8 mouse cellular contexts compared by ENCODE assay signal in genomic region chr19:46056388-46056946, GRCm38 (mm10). TPM values are rescaled to one million over a fixed set of nuclear protein-coding genes. Genes with fewer than 3 reads are reported as not detected.
DNase-seq lines count a peak whose midpoint lies in the region; ATAC-seq lines count a peak whose summit lies in the region.

No protein-coding gene starts in this region.

- H3K4me3 ChIP-seq in heart, embryonic 14.5 days (ENCODE audit: control insufficient read depth in 1 of 2, insufficient read depth in 1 of 2, low read depth in 1 of 2, low read length in 2 of 2), result peak overlapping the region; percentile 77 to 91
- peak overlapping the region; percentile 94 for H3K4me3 ChIP-seq in liver, embryonic 13.5 days (replicated peaks)
- peak overlapping the region; percentile 68 for H3K4me3 ChIP-seq in stomach, embryonic 16.5 days (replicated peaks; ENCODE audit: low read length)

- H3K36me3 ChIP-seq in heart, embryonic 14.5 days (ENCODE audit: control insufficient read depth, insufficient read depth, low read length), result peaks cover 5% of the 10 kb centered on the region
- H3K36me3 ChIP-seq in liver, embryonic 13.5 days, result peaks cover 11% of the 10 kb centered on the region
- H3K36me3 ChIP-seq in stomach, embryonic 16.5 days (ENCODE audit: control insufficient read depth, insufficient read depth, low read length), result no peaks in the 10 kb centered on the region

- no peaks in the 10 kb centered on the region for H3K9me3 ChIP-seq in heart, embryonic 14.5 days (ENCODE audit: control insufficient read depth, low read length)
- H3K9me3 ChIP-seq in liver, embryonic 13.5 days (replicated peaks), result 0 out of 2 replicates have a peak, but pooled peaks cover 4% of the 10 kb centered on the region
- no peaks in the 10 kb centered on the region for H3K9me3 ChIP-seq in stomach, embryonic 16.5 days (replicated peaks; ENCODE audit: control insufficient read depth, low read length)

- peaks cover 2 to 12% of the 10 kb centered on the region in 2 experiments; a peak in 3 of 4 replicates for H3K4me1 ChIP-seq in heart, embryonic 14.5 days (ENCODE audit: control insufficient read depth in 2 of 2, insufficient read depth in 2 of 2, low read length in 2 of 2)
- peaks cover 54% of the 10 kb centered on the region for H3K4me1 ChIP-seq in liver, embryonic 13.5 days (replicated peaks)
- peaks cover 21% of the 10 kb centered on the region for H3K4me1 ChIP-seq in stomach, embryonic 16.5 days (ENCODE audit: control insufficient read depth, insufficient read depth, low read length)

- peak; percentile 91 for DNase-seq in c-Kit-negative CD71-positive TER-119-positive erythroid progenitor cells, embryonic 14.5 days (ENCODE audit: low read depth, low spot score)
- DNase-seq in fibroblast of lung, adult 2 months (ENCODE audit: low read depth), result peak; percentile 96
- DNase-seq in kidney, postnatal 14 days, result peak; percentile 96
- peak; percentile 91 for DNase-seq in liver, embryonic 13.5 days
- peak; percentile 92 for DNase-seq in neural tube, embryonic 10.5 days (ENCODE audit: extremely low spot score, low spot score)

- peak; percentile 95 for ATAC-seq in CD4-positive, CD25-positive, alpha-beta regulatory T cell, adult 4 months
- ATAC-seq in heart, embryonic 14.5 days (ENCODE audit: insufficient number of reproducible peaks, insufficient read depth, low FRiP score, low read depth), result peak; percentile 90
- peak; percentile 92 for ATAC-seq in liver, embryonic 13.5 days (ENCODE audit: low read depth)
- ATAC-seq in stomach, embryonic 16.5 days (ENCODE audit: insufficient read depth, low FRiP score), result peak; percentile 95

- H3K27ac ChIP-seq in heart, embryonic 14.5 days (replicated peaks in 1 of 2; ENCODE audit: control insufficient read depth in 1 of 2, insufficient read depth in 1 of 2, low read depth in 2 of 2, low read length in 2 of 2), result peak overlapping the region; percentile 91 to 97
- H3K27ac ChIP-seq in liver, embryonic 13.5 days, result peak overlapping the region; percentile 94
- peak overlapping the region; percentile 94 for H3K27ac ChIP-seq in stomach, embryonic 16.5 days (ENCODE audit: low read length)

- under 1% methylated on average over 52 of the region's 52 CpGs for WGBS in heart, embryonic 14.5 days
- WGBS in liver, embryonic 13.5 days (ENCODE audit: insufficient replicate concordance), result under 1% methylated on average over 52 of the region's 52 CpGs
- WGBS in stomach, embryonic 16.5 days, result under 1% methylated on average over 50 of the region's 52 CpGs

- peak overlapping the region; percentile 84 for H3K4me2 ChIP-seq in heart, embryonic 14.5 days (ENCODE audit: low read length)
- H3K4me2 ChIP-seq in liver, embryonic 13.5 days, result peak overlapping the region; percentile 98
- peak overlapping the region; percentile 56 for H3K4me2 ChIP-seq in stomach, embryonic 16.5 days (ENCODE audit: low read depth, low read length)

- peak overlapping the region; percentile 88 for H3K9ac ChIP-seq in heart, embryonic 14.5 days (ENCODE audit: low read length)
- H3K9ac ChIP-seq in liver, embryonic 13.5 days, result peak overlapping the region; percentile 95
- peak overlapping the region; percentile 88 for H3K9ac ChIP-seq in stomach, embryonic 16.5 days (ENCODE audit: low read length)

- H3K27me3 ChIP-seq in heart, embryonic 14.5 days (ENCODE audit: control insufficient read depth, insufficient read depth, low read length), result no peaks in the 10 kb centered on the region
- H3K27me3 ChIP-seq in liver, embryonic 13.5 days, result no peaks in the 10 kb centered on the region
- H3K27me3 ChIP-seq in stomach, embryonic 16.5 days (ENCODE audit: control insufficient read depth, insufficient read depth, low read length), result no peaks in the 10 kb centered on the region

RNA-seq across cellular contexts. Expression of gene Ldb1, which starts 11.5 kb away (rescaled TPM):
- 10 to 100 TPM; 43.6 to 47.2 TPM for polyA plus RNA-seq in CD4-positive, CD25-positive, alpha-beta regulatory T cell, adult 4 months (2017; shearing (Covaris generic))
- 58.8 and 66.5 TPM in 2 replicates for polyA plus RNA-seq in heart, embryonic 14.5 days (2014; fragmentation: Nextera tagmentation; extraction: Ambion mirVana)
- 31.9 and 34.9 TPM in 2 replicates for polyA plus RNA-seq in liver, embryonic 13.5 days (2015; fragmentation: Nextera tagmentation; extraction: Ambion mirVana)
- 37.4 and 41.4 TPM in 2 replicates for polyA plus RNA-seq in stomach, embryonic 16.5 days (2015; fragmentation: Nextera tagmentation; extraction: Ambion mirVana)

RNA-seq across cellular contexts. Expression of gene Pprc1, which starts 11.8 kb away (rescaled TPM):
- polyA plus RNA-seq in CD4-positive, CD25-positive, alpha-beta regulatory T cell, adult 4 months (2017; shearing (Covaris generic)), result 10 to 100 TPM; 20.3 to 20.4 TPM
- 24.6 and 26.4 TPM in 2 replicates for polyA plus RNA-seq in heart, embryonic 14.5 days (2014; fragmentation: Nextera tagmentation; extraction: Ambion mirVana)
- 19.5 and 23.8 TPM in 2 replicates for polyA plus RNA-seq in liver, embryonic 13.5 days (2015; fragmentation: Nextera tagmentation; extraction: Ambion mirVana)
- 26.2 and 30.3 TPM in 2 replicates for polyA plus RNA-seq in stomach, embryonic 16.5 days (2015; fragmentation: Nextera tagmentation; extraction: Ambion mirVana)

RNA-seq across cellular contexts. Expression of gene Nolc1, which starts 19.2 kb away (rescaled TPM):
- polyA plus RNA-seq in CD4-positive, CD25-positive, alpha-beta regulatory T cell, adult 4 months (2017; shearing (Covaris generic)), result 10 to 100 TPM; 67.5 to 86.6 TPM
- polyA plus RNA-seq in heart, embryonic 14.5 days (2014; fragmentation: Nextera tagmentation; extraction: Ambion mirVana), result 36.5 and 37.1 TPM in 2 replicates
- 105 and 118 TPM in 2 replicates for polyA plus RNA-seq in liver, embryonic 13.5 days (2015; fragmentation: Nextera tagmentation; extraction: Ambion mirVana)
- 72.7 and 79.8 TPM in 2 replicates for polyA plus RNA-seq in stomach, embryonic 16.5 days (2015; fragmentation: Nextera tagmentation; extraction: Ambion mirVana)

RNA-seq across cellular contexts. Expression of gene Hps6, which starts 53.2 kb away (rescaled TPM):
- polyA plus RNA-seq in CD4-positive, CD25-positive, alpha-beta regulatory T cell, adult 4 months (2017; shearing (Covaris generic)), result 1 to 10 TPM; 2.6 to 4.7 TPM
- polyA plus RNA-seq in heart, embryonic 14.5 days (2014; fragmentation: Nextera tagmentation; extraction: Ambion mirVana), result 3.3 and 4.0 TPM in 2 replicates
- polyA plus RNA-seq in liver, embryonic 13.5 days (2015; fragmentation: Nextera tagmentation; extraction: Ambion mirVana), result 2.7 and 2.9 TPM in 2 replicates
- polyA plus RNA-seq in stomach, embryonic 16.5 days (2015; fragmentation: Nextera tagmentation; extraction: Ambion mirVana), result 8.5 and 9.0 TPM in 2 replicates

RNA-seq across cellular contexts. Expression of gene Armh3, which starts 58.2 kb away (rescaled TPM):
- polyA plus RNA-seq in CD4-positive, CD25-positive, alpha-beta regulatory T cell, adult 4 months (2017; shearing (Covaris generic)), result 10 to 100 TPM in 1 of 2 experiments, 1 to 10 TPM in 1; 9.1 to 12.8 TPM
- 13.9 and 14.1 TPM in 2 replicates for polyA plus RNA-seq in heart, embryonic 14.5 days (2014; fragmentation: Nextera tagmentation; extraction: Ambion mirVana)
- 4.3 and 5.6 TPM in 2 replicates for polyA plus RNA-seq in liver, embryonic 13.5 days (2015; fragmentation: Nextera tagmentation; extraction: Ambion mirVana)
- 15.4 and 17.7 TPM in 2 replicates for polyA plus RNA-seq in stomach, embryonic 16.5 days (2015; fragmentation: Nextera tagmentation; extraction: Ambion mirVana)

Comparison
In these comparisons a context has a peak if more than half of its experiments do, and no peak if none do; other contexts are left out.
1. Peak in every context shown above with its lines: DNase-seq, ATAC-seq, H3K4me3 ChIP-seq and H3K27ac ChIP-seq.